Mouse (Mus musculus) lung, embryonic 14.5 days (tissue): ENCODE results near the gene Olfr70. TPM values are rescaled to one million over a fixed set of nuclear protein-coding genes. Genes with fewer than 3 reads are reported as not detected.

ENCODE experiments used
- ATAC-seq: fragments of 200-750 bp; cut with Nextera tagmentation; 2 replicates; pipeline ENCODE4 v1.8.0; 2017; ENCODE audit warnings: mild to moderate bottlenecking, moderate TSS enrichment, moderate library complexity; ENCODE audit not compliant: insufficient read depth
- DNase-seq: peaks from one replicate; pipeline ENCODE4 v3.0.0-alpha.2; 2015
- H3K27ac ChIP-seq: fragments of 300-500 bp; sonication (generic); 2 replicates; pipeline ENCODE4 v1.5.1; 2014; ENCODE audit warnings: low read depth, mild to moderate bottlenecking, moderate library complexity
- H3K27me3 ChIP-seq: fragments of 300-500 bp; sonication (generic); 2 replicates; pipeline ENCODE4 v1.6.1; 2014; ENCODE audit warnings: low read length, control low read depth; ENCODE audit not compliant: insufficient read depth
- H3K36me3 ChIP-seq: fragments of 300-500 bp; sonication (generic); 2 replicates; pipeline ENCODE4 v1.6.1; 2014; ENCODE audit warnings: control low read depth; ENCODE audit not compliant: insufficient read depth
- H3K4me1 ChIP-seq: fragments of 300-500 bp; sonication (generic); 2 replicates; pipeline ENCODE4 v1.6.1; 2014; ENCODE audit warnings: antibody characterized with exemption, control low read depth; ENCODE audit not compliant: insufficient read depth
- H3K4me2 ChIP-seq: fragments of 300-500 bp; sonication (generic); 2 replicates; pipeline ENCODE4 v1.6.1; 2014; ENCODE audit warnings: mild to moderate bottlenecking
- H3K4me3 ChIP-seq: fragments of 300-500 bp; sonication (generic); 2 replicates; pipeline ENCODE4 v1.5.1; 2014; ENCODE audit warnings: low read depth, low read length
- H3K9ac ChIP-seq: fragments of 300-500 bp; sonication (generic); 2 replicates; pipeline ENCODE4 v1.6.1; 2014
- H3K9me3 ChIP-seq: fragments of 300-500 bp; sonication (generic); 2 replicates; pipeline ENCODE4 v1.6.1; 2016; ENCODE audit warnings: low read depth, low read length, control low read depth
- CTCF ChIP-seq: IDR thresholded peaks from 2 replicates; pipeline ENCODE4 v1.5.1; 2016; ENCODE audit warnings: antibody characterized with exemption, low read depth
- WGBS: fragments of 180-500 bp; shearing (Covaris S2); extraction: QIAGEN DNeasy Blood & Tissue Kit; methylation state at CpG from one replicate; pipeline ENCODE4 v1.1.7; 2014; 5-methylcytosine and 5-hydroxymethylcytosine counted together
- polyA plus RNA-seq: library from polyadenylated mRNA; unstranded; fragments of >200 nt; fragmentation: Nextera tagmentation; extraction: Ambion mirVana; gene quantifications from 2 replicates; pipeline ENCODE4 v1.2.1, GENCODE M21; 2014

Olfr70 gene
- polyA plus RNA-seq, 1 experiment from 2014 or later = not detected

DNA sequence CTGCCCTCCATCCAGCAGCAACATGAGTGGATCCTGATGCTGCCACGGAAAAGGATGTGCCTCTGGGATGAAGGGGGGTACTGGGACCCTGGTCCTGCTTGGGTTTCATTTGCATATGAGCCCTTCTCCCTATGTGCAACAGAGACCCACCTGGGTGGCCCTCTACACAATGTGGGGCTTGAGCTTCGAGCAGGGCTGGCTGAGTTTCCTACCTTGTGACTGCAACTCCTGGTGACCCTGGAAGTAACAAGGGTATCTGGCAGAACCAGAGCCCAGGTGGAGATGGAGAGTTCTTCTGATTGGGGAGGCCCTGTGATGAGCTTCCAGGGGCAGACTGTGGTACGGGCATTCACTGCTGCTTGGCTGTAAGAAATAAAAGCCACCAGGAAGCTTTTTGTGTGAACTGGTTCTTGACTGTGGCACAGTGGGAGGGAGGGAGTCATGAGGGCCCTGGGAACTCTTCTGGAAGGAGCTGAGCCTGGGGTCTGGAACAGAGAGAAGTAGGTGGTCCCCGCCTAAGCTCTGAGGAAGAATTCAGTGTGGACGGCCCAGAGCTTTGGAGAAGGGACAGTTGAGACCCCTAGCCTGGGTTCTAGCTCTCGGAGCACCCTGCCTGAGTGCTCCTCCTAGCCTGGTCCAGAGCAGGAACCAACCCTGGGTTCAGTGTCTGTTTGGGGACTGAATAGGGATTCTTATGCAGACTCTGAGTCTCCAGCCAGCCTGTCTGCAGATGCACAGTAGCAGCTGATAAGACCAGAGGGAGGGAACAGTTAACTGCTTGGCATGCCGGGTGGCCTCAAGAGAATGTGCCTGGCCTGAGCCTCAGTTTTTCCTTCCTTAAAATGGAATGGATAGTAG lies 27.3 kb upstream of the Olfr70 start:
- H3K36me3 ChIP-seq = no peaks in the 10 kb centered on the region
- H3K27ac ChIP-seq = peak overlapping the region; percentile 54
- peak; percentile 36 for DNase-seq
- TF ChIP-seq CTCF = no peak
- no peaks in the 10 kb centered on the region for H3K9me3 ChIP-seq
- WGBS = 62% methylated on average over 7 of the region's 7 CpGs
- H3K4me2 ChIP-seq = no peak overlapping the region
- ATAC-seq = 0 out of 2 replicates have a peak, but pooled peaks have one; percentile 7
- peaks cover 25% of the 10 kb centered on the region for H3K4me1 ChIP-seq
- no peak overlapping the region for H3K4me3 ChIP-seq
- no peak overlapping the region for H3K9ac ChIP-seq
- H3K27me3 ChIP-seq = no peaks in the 10 kb centered on the region

DNA sequence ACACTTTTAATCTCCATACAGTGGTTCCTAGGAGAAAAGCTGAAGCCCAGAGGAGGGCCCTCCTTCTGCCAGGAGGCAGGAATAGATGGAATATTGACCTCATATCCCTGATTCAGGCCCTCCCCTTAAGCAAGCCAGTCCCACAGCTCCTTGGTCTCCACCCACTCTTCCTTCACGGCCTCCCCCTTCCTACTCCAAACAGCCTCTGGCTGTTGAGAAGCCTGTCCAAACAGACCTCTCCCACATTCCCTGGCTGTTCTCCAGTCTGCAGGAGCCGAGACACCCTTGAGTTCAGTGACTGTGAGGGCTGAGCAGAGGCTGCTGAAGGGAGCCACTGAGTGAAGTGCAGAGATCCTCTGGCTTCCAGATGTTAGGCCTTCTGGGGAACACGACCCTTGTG lies 26.4 kb upstream of the Olfr70 start, which contains the start of gene Hrct1:
Gene Hrct1 (plus strand): TSS at position 194 of the 400 bp plus-strand sequence.
- Histone ChIP-seq H3K9ac (no peak within 1 kb of the TSS), H3K9me3 (no peaks in the 10 kb centered on the region), H3K4me2 (no peak within 1 kb of the TSS), H3K27me3 (no peaks in the 10 kb centered on the region), H3K4me1 (peaks cover 25% of the 10 kb centered on the region), H3K36me3 (no peaks in the 10 kb centered on the region), H3K4me3 (no peak within 1 kb of the TSS), H3K27ac (peak within 1 kb of the TSS; percentile 54)
- no peak for TF ChIP-seq CTCF
- ATAC-seq (peak; percentile 77), DNase-seq (peak; percentile 86)
- WGBS = 19% methylated on average over 3 of the region's 3 CpGs

DNA sequence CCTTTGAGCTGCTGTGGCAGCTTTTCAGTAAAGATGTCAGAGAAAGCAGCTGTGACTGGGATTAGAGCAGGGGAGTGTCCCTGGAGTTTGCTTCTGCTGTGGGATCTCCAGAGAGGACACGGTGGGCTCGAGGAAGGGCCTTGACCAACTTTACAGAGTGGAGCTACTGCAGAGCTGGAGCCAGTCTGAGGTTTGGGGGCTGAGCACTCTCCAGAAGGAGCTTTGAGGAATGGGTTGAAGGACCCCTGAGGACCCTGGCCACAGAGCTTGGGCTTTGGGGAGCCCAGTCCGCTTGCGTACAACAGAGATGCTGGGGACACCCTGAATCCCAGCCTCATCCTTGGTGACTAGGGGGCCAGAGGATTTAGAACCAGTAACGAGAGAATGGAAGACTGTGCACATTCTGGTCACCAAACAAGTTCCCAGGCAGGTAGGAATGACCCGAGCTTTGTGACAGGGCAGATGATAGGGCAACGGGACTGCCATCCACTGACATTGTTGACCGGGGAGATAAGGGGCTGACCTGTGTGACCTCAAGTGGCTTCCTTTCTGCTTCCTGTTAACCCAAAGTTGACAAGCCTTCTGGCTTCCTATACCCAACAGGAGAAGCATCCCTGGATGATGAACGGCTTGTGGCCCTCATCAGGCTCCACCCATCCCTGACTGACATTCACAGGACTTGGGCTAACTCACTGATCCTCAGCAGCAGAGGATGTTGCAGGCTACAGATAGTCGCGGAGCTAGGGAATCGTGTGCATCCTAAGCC lies 25.8 kb upstream of the Olfr70 start:
- no peak for DNase-seq
- 0 out of 2 replicates have a peak overlapping the region, but pooled peaks have one; percentile 6 for H3K27ac ChIP-seq
- 45% methylated on average over 12 of the region's 12 CpGs for WGBS

DNA sequence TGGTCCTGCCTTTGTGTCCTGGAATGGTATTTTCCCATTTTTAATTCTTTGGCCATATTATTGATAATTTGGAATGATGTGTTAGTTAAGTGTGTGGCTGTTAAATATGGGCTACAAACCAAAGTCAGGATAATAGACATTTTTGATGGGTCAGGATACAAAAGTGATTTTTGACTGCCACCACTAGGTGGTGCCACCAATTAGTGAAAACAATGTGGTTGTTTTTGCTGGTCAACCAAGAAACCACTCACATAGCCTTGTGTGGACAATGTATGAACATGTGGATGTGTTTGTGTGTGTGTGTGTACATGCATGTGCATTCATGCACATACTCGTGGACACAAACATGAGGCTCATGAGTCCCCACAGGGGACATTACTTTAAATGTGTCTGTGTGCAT lies 24.2 kb upstream of the Olfr70 start:
- H3K4me2 ChIP-seq = no peak overlapping the region
- peak; percentile 82 for TF ChIP-seq CTCF
- WGBS = 22% methylated on average over 1 of the region's 1 CpGs
- H3K27ac ChIP-seq = no peak overlapping the region
- no peaks in the 10 kb centered on the region for H3K36me3 ChIP-seq
- DNase-seq = peak; percentile 84
- no peak for ATAC-seq
- no peak overlapping the region for H3K4me3 ChIP-seq
- no peaks in the 10 kb centered on the region for H3K27me3 ChIP-seq
- H3K9me3 ChIP-seq = no peaks in the 10 kb centered on the region
- H3K4me1 ChIP-seq = peaks cover 17% of the 10 kb centered on the region
- H3K9ac ChIP-seq = no peak overlapping the region

More for the DNA sequence above, 25.8 kb upstream of the Olfr70 start:
- no peak for TF ChIP-seq CTCF
- no peak for ATAC-seq
- Histone ChIP-seq H3K27me3 (no peaks in the 10 kb centered on the region), H3K4me3 (no peak overlapping the region), H3K4me2 (no peak overlapping the region), H3K36me3 (no peaks in the 10 kb centered on the region), H3K9ac (no peak overlapping the region), H3K9me3 (no peaks in the 10 kb centered on the region), H3K4me1 (peaks cover 25% of the 10 kb centered on the region)

DNA sequence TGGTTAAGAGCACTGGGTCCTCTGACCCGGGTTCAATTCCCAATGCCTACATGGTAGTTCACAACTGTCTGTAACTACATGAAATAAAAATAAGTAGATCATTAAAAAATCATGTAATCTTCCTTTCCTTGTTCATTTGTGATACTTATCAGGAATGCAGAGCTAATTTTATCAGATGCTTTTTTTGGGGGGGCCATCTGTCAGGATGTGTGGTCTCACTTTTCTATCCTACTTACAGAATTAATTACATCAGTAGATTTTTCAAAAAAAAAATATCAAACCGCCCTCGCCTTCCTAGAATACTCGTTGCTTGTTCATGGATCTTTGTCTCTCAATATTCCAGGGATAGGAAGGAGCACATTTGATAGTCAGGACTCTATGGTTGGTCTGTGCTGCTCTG lies 21.6 kb upstream of the Olfr70 start:
- 81% methylated on average over 4 of the region's 4 CpGs for WGBS
- H3K36me3 ChIP-seq = no peaks in the 10 kb centered on the region
- no peak for ATAC-seq
- no peak overlapping the region for H3K9ac ChIP-seq
- H3K9me3 ChIP-seq = no peaks in the 10 kb centered on the region
- H3K4me1 ChIP-seq = no peaks in the 10 kb centered on the region
- H3K27ac ChIP-seq = no peak overlapping the region
- H3K4me3 ChIP-seq = no peak overlapping the region
- H3K27me3 ChIP-seq = no peaks in the 10 kb centered on the region
- no peak for TF ChIP-seq CTCF
- no peak for DNase-seq
- no peak overlapping the region for H3K4me2 ChIP-seq

DNA sequence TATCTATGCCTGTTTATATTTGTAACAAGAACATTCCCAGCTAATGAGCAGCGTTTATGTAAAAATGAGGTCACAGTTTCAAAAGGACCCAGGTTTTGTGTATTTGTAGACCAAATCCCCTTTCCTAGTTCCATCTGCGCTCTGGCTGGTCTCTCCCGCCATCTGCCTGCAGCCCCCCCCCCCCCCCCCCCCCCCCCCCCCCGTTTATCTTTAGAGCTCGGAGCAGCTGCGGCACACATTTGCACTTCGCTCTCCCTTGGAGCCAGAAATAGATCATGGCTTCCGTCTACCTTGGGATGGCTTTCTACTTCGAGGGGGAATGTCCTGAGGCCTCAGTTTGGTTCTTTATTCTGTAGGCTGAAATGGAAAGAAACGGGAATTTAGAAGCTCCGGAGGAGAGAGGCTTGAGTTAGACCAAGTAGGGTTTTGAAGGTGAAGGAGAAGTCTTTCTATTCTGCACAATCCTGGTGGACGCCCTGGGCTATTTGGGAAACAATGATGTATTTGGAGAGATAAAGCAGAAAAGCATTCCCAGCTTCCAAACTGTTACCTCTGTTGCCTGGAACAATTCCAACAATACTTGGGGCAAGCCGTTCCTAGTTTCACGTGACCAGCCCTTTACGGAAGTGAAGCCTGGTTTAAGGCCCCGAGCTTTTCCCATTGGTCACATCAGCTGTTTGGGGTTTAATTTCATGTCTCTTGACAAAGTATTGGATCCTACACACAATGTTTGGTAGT lies 20.1 kb upstream of the Olfr70 start:
- H3K9ac ChIP-seq = no peak overlapping the region
- no peak overlapping the region for H3K4me2 ChIP-seq
- H3K36me3 ChIP-seq = no peaks in the 10 kb centered on the region
- no peaks in the 10 kb centered on the region for H3K27me3 ChIP-seq
- peak; percentile 21 for DNase-seq
- H3K4me3 ChIP-seq = no peak overlapping the region
- 0 out of 2 replicates have a peak, but pooled peaks have one; percentile 21 for ATAC-seq
- no peaks in the 10 kb centered on the region for H3K9me3 ChIP-seq
- H3K4me1 ChIP-seq = no peaks in the 10 kb centered on the region
- 40% methylated on average over 14 of the region's 16 CpGs for WGBS
- no peak overlapping the region for H3K27ac ChIP-seq
- TF ChIP-seq CTCF = no peak
